Mouse (Mus musculus): ENCODE measurements around the gene Msx1. TPM values are rescaled to one million over a fixed set of nuclear protein-coding genes. Genes with fewer than 3 reads are reported as not detected.

The Msx1 gene
- polyA plus RNA-seq (2012; ENCODE audit: low replicate concordance) = 0.22 TPM in 1 of 2 replicates, not detected in the other

DNA sequence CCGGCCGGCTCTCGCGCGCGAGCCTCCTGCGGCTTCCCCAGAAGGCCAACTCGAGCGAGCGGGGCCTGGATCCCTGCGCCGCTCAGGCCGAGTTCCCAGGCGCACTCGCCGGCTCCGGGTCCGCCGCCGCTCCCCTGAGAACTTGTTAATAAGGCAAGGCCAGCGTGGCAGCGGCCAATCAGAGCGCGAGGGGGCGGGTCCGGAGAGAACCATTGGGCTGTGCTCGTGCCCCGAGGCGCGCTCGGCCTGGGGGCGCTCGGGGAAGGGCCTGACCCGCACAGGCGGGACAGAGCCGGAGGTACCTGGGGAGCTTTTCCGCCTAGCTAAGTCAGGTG, at the start of gene Msx1:
Msx1 (minus strand) TSS at position 123 of the 335 bp plus-strand sequence.

Other genes with a start within 250 kb of the Msx1 start
- not detected in 2 replicates for gene Stk32b, start 107.4 kb downstream of the Msx1 start, polyA plus RNA-seq (2012; ENCODE audit: low replicate concordance)
- not detected in 2 replicates for gene Cytl1, start 89.1 kb downstream of the Msx1 start, polyA plus RNA-seq (2012; ENCODE audit: low replicate concordance)
- 10.0 and 11.8 TPM in 2 replicates for gene Stx18, start 214.2 kb upstream of the Msx1 start, polyA plus RNA-seq (2012; ENCODE audit: low replicate concordance)

Data from hematopoietic multipotent progenitor cell, adult 10-12 weeks (in vitro differentiated cells).